Mouse (Mus musculus) olfactory bulb, adult 2 months (tissue): ENCODE results near the gene Msx3.

Source experiments
- CTCF ChIP-seq: fragments of 200-500 bp; IDR thresholded peaks from 2 replicates; pipeline ENCODE4 v1.5.1; 2012; ENCODE audit warnings: low read depth, mild to moderate bottlenecking, low read length, moderate library complexity; ENCODE audit not compliant: insufficient read depth
- POLR2A ChIP-seq: fragments of 200-500 bp; IDR thresholded peaks from 2 replicates; pipeline ENCODE4 v1.6.1; 2012; ENCODE audit warnings: mild to moderate bottlenecking, low read depth, low read length, moderate library complexity; ENCODE audit not compliant: insufficient read depth

GRCm38 (mm10) chr7:140067397-140067796, 18.5 kb upstream of the Msx3 start:
- TF ChIP-seq CTCF (no peak), POLR2A (no peak)
